Comparison of ENCODE assay signal across 23 mouse cellular contexts in the genomic region with DNA sequence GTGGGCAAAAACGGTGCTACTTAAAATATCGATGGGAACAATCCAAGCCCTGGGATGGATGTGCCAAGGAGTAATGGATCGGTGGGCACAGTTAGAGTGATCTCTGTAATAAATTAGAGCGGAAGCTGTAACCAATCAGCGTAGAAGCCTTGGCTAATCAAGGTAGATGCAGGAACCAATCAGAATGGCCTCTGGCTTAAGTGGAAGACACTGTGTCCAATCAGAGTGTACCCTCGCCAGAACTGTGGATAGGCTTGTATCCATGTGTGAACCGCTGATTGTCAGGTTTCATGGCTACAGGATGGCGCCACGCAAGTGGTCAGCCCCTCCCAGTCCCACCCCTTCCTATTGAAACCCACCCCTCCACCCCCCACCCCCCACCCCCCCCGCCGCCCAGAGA. TPM values are rescaled to one million over a fixed set of nuclear protein-coding genes. Genes with fewer than 3 reads are reported as not detected.
"Had no signal": no experiment of that assay in that cellular context is flagged by ENCODE, and none has a peak within 500 bp of the region (broad histone marks: within the 10 kb centered on the region; RNA-seq: fewer than 3 reads in every experiment).

No protein-coding gene starts in this region.

- H3K27me3 ChIP-seq: lung, embryonic 15.5 days had no signal

- H3K9me3 ChIP-seq: liver, embryonic 15.5 days; lung, embryonic 15.5 days had no signal

- H3K4me1 ChIP-seq: liver, embryonic 15.5 days had no signal

- H3K27ac ChIP-seq: liver, embryonic 15.5 days; lung, embryonic 15.5 days; stomach, postnatal 0 days had no signal

- H3K36me3 ChIP-seq: liver, embryonic 15.5 days; lung, embryonic 15.5 days had no signal

- H3K4me3 ChIP-seq: liver, embryonic 15.5 days; lung, embryonic 15.5 days had no signal

- DNase-seq: kidney, postnatal 14 days; kidney, postnatal 4 days; lung, adult 18-20 months; lung, postnatal 10 days; lung, postnatal 36 days; midbrain, embryonic 14.5 days; thymus, adult 18-20 months; thymus, postnatal 36 days had no signal

- H3K4me2 ChIP-seq: liver, embryonic 15.5 days; lung, embryonic 15.5 days; midbrain, embryonic 11.5 days had no signal

- H3K9ac ChIP-seq: liver, embryonic 15.5 days; lung, embryonic 15.5 days had no signal

- ATAC-seq: intestine, postnatal 0 days had no signal

RNA-seq across cellular contexts. Expression of a gene that starts 14.9 kb away (rescaled TPM):
- total RNA-seq: left cerebral cortex, postnatal 14 days; liver, adult 2 months; megakaryocyte-erythroid progenitor cell, adult 5-6 weeks had no signal
- polyA plus RNA-seq: kidney, embryonic 14.5 days; limb, embryonic 11.5 days; liver, adult 2 months; liver, embryonic 15.5 days; lung, embryonic 15.5 days; midbrain, embryonic 11.5 days; neural tube, embryonic 11.5 days; stomach, embryonic 14.5 days; stomach, postnatal 0 days had no signal

RNA-seq across cellular contexts. Expression of a gene that starts 28.3 kb away (rescaled TPM):
- total RNA-seq: layer of hippocampus, adult 18-20 months; layer of hippocampus, postnatal 14 days; left cerebral cortex, adult 8-10 months; left cerebral cortex, postnatal 14 days had no signal
- polyA plus RNA-seq: limb, embryonic 11.5 days; midbrain, embryonic 14.5 days had no signal
